ENCODE assay signal across 21 mouse cellular contexts in genomic region chr1:12065016-12065513, GRCm38 (mm10).
DNase-seq lines count a peak whose midpoint lies in the region; ATAC-seq lines count a peak whose summit lies in the region.
"Had no signal": no experiment of that assay in that cellular context is flagged by ENCODE, and none has a peak within 500 bp of the region (broad histone marks: within the 10 kb centered on the region; RNA-seq: fewer than 3 reads in every experiment).

No protein-coding gene starts in this region.

- no peak overlapping the region for H3K4me3 ChIP-seq in midbrain, embryonic 11.5 days (ENCODE audit: low read depth, low read length)
- no peak overlapping the region for H3K4me3 ChIP-seq in midbrain, embryonic 13.5 days (replicated peaks)
- H3K4me3 ChIP-seq in embryonic facial prominence, embryonic 14.5 days (ENCODE audit: low read depth, low read length): no peak overlapping the region
- H3K4me3 ChIP-seq: embryonic facial prominence, embryonic 13.5 days; erythroblast, embryonic 14.5 days; forebrain, embryonic 10.5 days; forebrain, embryonic 12.5 days had no signal

- no peaks in the 10 kb centered on the region for H3K4me1 ChIP-seq in midbrain, embryonic 11.5 days (ENCODE audit: control insufficient read depth, insufficient read depth, low read length)
- no peaks in the 10 kb centered on the region for H3K4me1 ChIP-seq in midbrain, embryonic 13.5 days (replicated peaks)
- no peaks in the 10 kb centered on the region for H3K4me1 ChIP-seq in embryonic facial prominence, embryonic 14.5 days (ENCODE audit: control insufficient read depth, insufficient read depth, low read length)
- H3K4me1 ChIP-seq: embryonic facial prominence, embryonic 13.5 days; forebrain, embryonic 12.5 days had no signal

- peak; percentile 69 for DNase-seq in midbrain, embryonic 11.5 days (ENCODE audit: low spot score, missing footprints)
- DNase-seq in embryonic facial prominence, embryonic 14.5 days (ENCODE audit: low spot score): peak; percentile 58
- DNase-seq in Muller cell, postnatal 12 days (ENCODE audit: inconsistent ontology term): no peak
- no peak for DNase-seq in urinary bladder, adult 18-20 months (ENCODE audit: low spot score in 2 of 2)
- DNase-seq: adrenal gland, adult 8-10 months; adrenal gland, postnatal 14 days; adrenal gland, postnatal 36 days; cerebellum, adult 11-12 months; cerebellum, adult 2 months; cerebellum, adult 9-10 months; cerebellum, postnatal 10 days; cerebellum, postnatal 25 days had no signal

- ATAC-seq in midbrain, embryonic 11.5 days (ENCODE audit: low FRiP score): no peak
- no peak for ATAC-seq in midbrain, embryonic 13.5 days
- peak; percentile 92 for ATAC-seq in embryonic facial prominence, embryonic 14.5 days (ENCODE audit: low read depth)
- ATAC-seq: activated CD4-positive, CD25-positive, alpha-beta regulatory T cell, adult 4 months; forebrain, embryonic 14.5 days; forebrain, embryonic 16.5 days; Patski had no signal

- no peaks in the 10 kb centered on the region for H3K36me3 ChIP-seq in midbrain, embryonic 11.5 days (ENCODE audit: control insufficient read depth, insufficient read depth, low read length)
- no peaks in the 10 kb centered on the region for H3K36me3 ChIP-seq in midbrain, embryonic 13.5 days
- no peaks in the 10 kb centered on the region for H3K36me3 ChIP-seq in embryonic facial prominence, embryonic 14.5 days (ENCODE audit: control insufficient read depth, insufficient read depth, low read length)
- H3K36me3 ChIP-seq: embryonic facial prominence, embryonic 13.5 days; forebrain, embryonic 10.5 days; forebrain, embryonic 12.5 days had no signal

- H3K27me3 ChIP-seq in midbrain, embryonic 11.5 days (ENCODE audit: control insufficient read depth, insufficient read depth, low read length): peaks cover 6% of the 10 kb centered on the region; the same call in 1 of the 2 replicates
- H3K27me3 ChIP-seq in midbrain, embryonic 13.5 days: peaks cover 19% of the 10 kb centered on the region
- H3K27me3 ChIP-seq in embryonic facial prominence, embryonic 14.5 days (replicated peaks; ENCODE audit: control insufficient read depth, insufficient read depth, low read length): no peaks in the 10 kb centered on the region
- H3K27me3 ChIP-seq: embryonic facial prominence, embryonic 13.5 days; Patski had no signal

- H3K27ac ChIP-seq in midbrain, embryonic 11.5 days (ENCODE audit: low read depth, low read length): no peak overlapping the region
- no peak overlapping the region for H3K27ac ChIP-seq in midbrain, embryonic 13.5 days
- no peak overlapping the region for H3K27ac ChIP-seq in embryonic facial prominence, embryonic 14.5 days (replicated peaks; ENCODE audit: low read depth, low read length)
- H3K27ac ChIP-seq: embryonic facial prominence, embryonic 13.5 days; forebrain, embryonic 10.5 days; forebrain, embryonic 12.5 days had no signal

- H3K9me3 ChIP-seq in midbrain, embryonic 11.5 days (ENCODE audit: control insufficient read depth, low read length): no peaks in the 10 kb centered on the region
- H3K9me3 ChIP-seq in midbrain, embryonic 13.5 days: no peaks in the 10 kb centered on the region
- H3K9me3 ChIP-seq in embryonic facial prominence, embryonic 14.5 days (ENCODE audit: control insufficient read depth, low read length): no peaks in the 10 kb centered on the region
- H3K9me3 ChIP-seq: embryonic facial prominence, embryonic 13.5 days; forebrain, embryonic 10.5 days; forebrain, embryonic 12.5 days had no signal

- H3K4me2 ChIP-seq in midbrain, embryonic 11.5 days: no peak overlapping the region
- no peak overlapping the region for H3K4me2 ChIP-seq in midbrain, embryonic 13.5 days (replicated peaks)
- no peak overlapping the region for H3K4me2 ChIP-seq in embryonic facial prominence, embryonic 14.5 days (ENCODE audit: low read depth, low read length)
- H3K4me2 ChIP-seq: embryonic facial prominence, embryonic 13.5 days; forebrain, embryonic 12.5 days had no signal

- WGBS in midbrain, embryonic 11.5 days: over 99% methylated on average over 6 of the region's 6 CpGs
- 94% methylated on average over 6 of the region's 6 CpGs for WGBS in midbrain, embryonic 13.5 days
- 96% methylated on average over 6 of the region's 6 CpGs for WGBS in embryonic facial prominence, embryonic 14.5 days

- H3K9ac ChIP-seq in midbrain, embryonic 11.5 days (ENCODE audit: low read length): no peak overlapping the region
- no peak overlapping the region for H3K9ac ChIP-seq in midbrain, embryonic 13.5 days (replicated peaks)
- no peak overlapping the region for H3K9ac ChIP-seq in embryonic facial prominence, embryonic 14.5 days (ENCODE audit: low read depth, low read length)
- H3K9ac ChIP-seq: embryonic facial prominence, embryonic 13.5 days; forebrain, embryonic 12.5 days had no signal

Comparison
In these comparisons a context has a peak if more than half of its experiments do, and no peak if none do; other contexts are left out.
1. DNase-seq: peak in midbrain, embryonic 11.5 days (single experiment) and embryonic facial prominence, embryonic 14.5 days (single experiment); none in Muller cell, postnatal 12 days (single experiment) and urinary bladder, adult 18-20 months (0 of 2).